Mouse (Mus musculus): ENCODE data around the gene Hist1h2bk. TPM values are rescaled to one million over a fixed set of nuclear protein-coding genes. Genes with fewer than 3 reads are reported as not detected.

Hist1h2bk gene
- polyA plus RNA-seq, 1 experiment from 2014 or later, result 3.6 TPM

GRCm38 (mm10) chr13:22014411-22014845 is 21.2 kb upstream of the Hist1h2bk start:
- 0 out of 2 replicates have a peak, but pooled peaks cover 6% of the 10 kb centered on the region for H3K4me1 ChIP-seq (replicated peaks)
- H3K9ac ChIP-seq, result no peak overlapping the region
- no peaks in the 10 kb centered on the region for H3K9me3 ChIP-seq (replicated peaks)
- peaks cover 50% of the 10 kb centered on the region for H3K27me3 ChIP-seq (replicated peaks)
- no peak for ATAC-seq (ENCODE audit: insufficient number of reproducible peaks, low FRiP score)
- peak overlapping the region; percentile 58 for H3K4me2 ChIP-seq
- H3K27ac ChIP-seq (ENCODE audit: poor library complexity, severe bottlenecking), result no peak overlapping the region
- H3K4me3 ChIP-seq, result peak overlapping the region; percentile 37
- 8% methylated on average over 17 of the region's 17 CpGs for WGBS
- H3K36me3 ChIP-seq, result no peaks in the 10 kb centered on the region

- no peak overlapping the region for H3K27ac ChIP-seq (ENCODE audit: poor library complexity, severe bottlenecking)
- 13% methylated on average over 27 of the region's 27 CpGs for WGBS
- peak; percentile 79; the same call in 1 of the 2 replicates for ATAC-seq (ENCODE audit: insufficient number of reproducible peaks, low FRiP score)
- H3K4me1 ChIP-seq (replicated peaks), result 0 out of 2 replicates have a peak, but pooled peaks cover 6% of the 10 kb centered on the region
- peaks cover 37% of the 10 kb centered on the region for H3K27me3 ChIP-seq (replicated peaks)
- peak overlapping the region; percentile 37 for H3K4me2 ChIP-seq
- no peak overlapping the region for H3K9ac ChIP-seq
- peak overlapping the region; percentile 4; the same call in 1 of the 2 replicates for H3K4me3 ChIP-seq
- H3K36me3 ChIP-seq, result no peaks in the 10 kb centered on the region
- no peaks in the 10 kb centered on the region for H3K9me3 ChIP-seq (replicated peaks)
Observed at GRCm38 (mm10) chr13:22015479-22016450, 19.9 kb upstream of the Hist1h2bk start.

GRCm38 (mm10) chr13:22019934-22020835 is 15.5 kb upstream of the Hist1h2bk start:
- no peaks in the 10 kb centered on the region for H3K9me3 ChIP-seq (replicated peaks)
- H3K4me2 ChIP-seq, result peak overlapping the region; percentile 79
- under 1% methylated on average over 44 of the region's 44 CpGs for WGBS
- no peaks in the 10 kb centered on the region for H3K36me3 ChIP-seq
- no peaks in the 10 kb centered on the region for H3K4me1 ChIP-seq (replicated peaks)
- H3K27ac ChIP-seq (ENCODE audit: poor library complexity, severe bottlenecking), result no peak overlapping the region
- peak; percentile 51; the same call in 1 of the 2 replicates for ATAC-seq (ENCODE audit: insufficient number of reproducible peaks, low FRiP score)
- peaks cover 4% of the 10 kb centered on the region; the same call in 1 of the 2 replicates for H3K27me3 ChIP-seq (replicated peaks)
- peak overlapping the region; percentile 60 for H3K9ac ChIP-seq
- H3K4me3 ChIP-seq, result peak overlapping the region; percentile 61

GRCm38 (mm10) chr13:22020901-22021339 is 14.8 kb upstream of the Hist1h2bk start:
- H3K27ac ChIP-seq (ENCODE audit: poor library complexity, severe bottlenecking), result no peak overlapping the region
- H3K27me3 ChIP-seq (replicated peaks), result no peaks in the 10 kb centered on the region
- no peaks in the 10 kb centered on the region for H3K36me3 ChIP-seq
- under 1% methylated on average over 8 of the region's 8 CpGs for whole genome bisulfite sequencing
- peak overlapping the region; percentile 79 for H3K4me2 ChIP-seq
- peak overlapping the region; percentile 61 for H3K4me3 ChIP-seq
- peak overlapping the region; percentile 71 for H3K9ac ChIP-seq
- H3K4me1 ChIP-seq (replicated peaks), result no peaks in the 10 kb centered on the region
- ATAC-seq (ENCODE audit: insufficient number of reproducible peaks, low FRiP score), result peak; percentile 75
- H3K9me3 ChIP-seq (replicated peaks), result no peaks in the 10 kb centered on the region

- Histone ChIP-seq H3K9me3 (replicated peaks) (no peaks in the 10 kb centered on the region), H3K9ac (peak overlapping the region; percentile 71), H3K27me3 (replicated peaks) (no peaks in the 10 kb centered on the region), H3K27ac (ENCODE audit: poor library complexity, severe bottlenecking) (peak overlapping the region; percentile 47; the same call in 1 of the 2 replicates), H3K4me2 (peak overlapping the region; percentile 79), H3K4me1 (replicated peaks) (no peaks in the 10 kb centered on the region), H3K36me3 (no peaks in the 10 kb centered on the region), H3K4me3 (peak overlapping the region; percentile 61)
- WGBS, result 0% methylated on average over 11 of the region's 11 CpGs
- ATAC-seq (ENCODE audit: insufficient number of reproducible peaks, low FRiP score), result no peak
Observed at GRCm38 (mm10) chr13:22021581-22021980, 14.1 kb upstream of the Hist1h2bk start.

- H3K27me3 ChIP-seq (replicated peaks), result no peaks in the 10 kb centered on the region
- ATAC-seq (ENCODE audit: insufficient number of reproducible peaks, low FRiP score), result peak; percentile 80
- H3K27ac ChIP-seq (ENCODE audit: poor library complexity, severe bottlenecking), result peak overlapping the region; percentile 47; the same call in 1 of the 2 replicates
- H3K4me1 ChIP-seq (replicated peaks), result no peaks in the 10 kb centered on the region
- H3K9me3 ChIP-seq (replicated peaks), result no peaks in the 10 kb centered on the region
- peak overlapping the region; percentile 61 for H3K4me3 ChIP-seq
- H3K36me3 ChIP-seq, result no peaks in the 10 kb centered on the region
- peak overlapping the region; percentile 71 for H3K9ac ChIP-seq
- WGBS, result under 1% methylated on average over 9 of the region's 9 CpGs
- peak overlapping the region; percentile 79 for H3K4me2 ChIP-seq
Observed at GRCm38 (mm10) chr13:22022241-22022640, 13.4 kb upstream of the Hist1h2bk start.

- no peaks in the 10 kb centered on the region for H3K27me3 ChIP-seq (replicated peaks)
- no peak overlapping the region for H3K27ac ChIP-seq (ENCODE audit: poor library complexity, severe bottlenecking)
- no peaks in the 10 kb centered on the region for H3K36me3 ChIP-seq
- peak overlapping the region; percentile 66 for H3K4me3 ChIP-seq
- H3K4me2 ChIP-seq, result peak overlapping the region; percentile 78
- no peaks in the 10 kb centered on the region for H3K9me3 ChIP-seq (replicated peaks)
- no peak; the same call in 1 of the 2 replicates for ATAC-seq (ENCODE audit: insufficient number of reproducible peaks, low FRiP score)
- H3K4me1 ChIP-seq (replicated peaks), result no peaks in the 10 kb centered on the region
- H3K9ac ChIP-seq, result peak overlapping the region; percentile 71
- 2% methylated on average over 35 of the region's 35 CpGs for WGBS
Observed at GRCm38 (mm10) chr13:22026058-22027031, 9.3 kb upstream of the Hist1h2bk start.

- H3K4me3 ChIP-seq, result peak overlapping the region; percentile 60
- under 1% methylated on average over 40 of the region's 40 CpGs for WGBS
Observed at GRCm38 (mm10) chr13:22028673-22029460, 6.8 kb upstream of the Hist1h2bk start.

GRCm38 (mm10) chr13:22029928-22030327 is 5.7 kb upstream of the Hist1h2bk start:
- no peak overlapping the region for H3K4me2 ChIP-seq
- no peaks in the 10 kb centered on the region for H3K27me3 ChIP-seq (replicated peaks)
- no peak overlapping the region for H3K9ac ChIP-seq
- no peak overlapping the region for H3K27ac ChIP-seq (ENCODE audit: poor library complexity, severe bottlenecking)
- ATAC-seq (ENCODE audit: insufficient number of reproducible peaks, low FRiP score), result no peak
- 32% methylated on average over 8 of the region's 8 CpGs for WGBS
- H3K9me3 ChIP-seq (replicated peaks), result no peaks in the 10 kb centered on the region
- peaks cover 10% of the 10 kb centered on the region for H3K4me1 ChIP-seq (replicated peaks)
- no peak overlapping the region for H3K4me3 ChIP-seq
- H3K36me3 ChIP-seq, result no peaks in the 10 kb centered on the region

More at GRCm38 (mm10) chr13:22028673-22029460, 6.8 kb upstream of the Hist1h2bk start:
- peak overlapping the region; percentile 78 for H3K9ac ChIP-seq
- H3K27me3 ChIP-seq (replicated peaks), result no peaks in the 10 kb centered on the region
- peaks cover 1% of the 10 kb centered on the region for H3K4me1 ChIP-seq (replicated peaks)
- H3K4me2 ChIP-seq, result peak overlapping the region; percentile 66
- ATAC-seq (ENCODE audit: insufficient number of reproducible peaks, low FRiP score), result peak; percentile 83
- H3K27ac ChIP-seq (ENCODE audit: poor library complexity, severe bottlenecking), result peak overlapping the region; percentile 85
- H3K36me3 ChIP-seq, result no peaks in the 10 kb centered on the region
- H3K9me3 ChIP-seq (replicated peaks), result no peaks in the 10 kb centered on the region

All from heart, embryonic 12.5 days (tissue).